Mouse (Mus musculus) midbrain, embryonic 16.5 days (tissue): ENCODE results near the gene Tsnax. TPM values are rescaled to one million over a fixed set of nuclear protein-coding genes. Genes with fewer than 3 reads are reported as not detected.

ENCODE experiments used
- ATAC-seq: fragments of 200-750 bp; cut with Nextera tagmentation; 2 replicates; pipeline ENCODE4 v1.8.0; 2017; ENCODE audit warnings: moderate TSS enrichment
- H3K27ac ChIP-seq: fragments of 300-500 bp; sonication (generic); 2 replicates; pipeline ENCODE4 v1.5.1; 2014; ENCODE audit warnings: mild to moderate bottlenecking, low read length, mixed read lengths
- H3K27me3 ChIP-seq: fragments of 300-500 bp; sonication (generic); 2 replicates; pipeline ENCODE4 v1.6.1; 2014; ENCODE audit warnings: low read depth, low read length, mixed read lengths; ENCODE audit not compliant: control insufficient read depth, insufficient read depth
- H3K36me3 ChIP-seq: fragments of 300-500 bp; sonication (generic); 2 replicates; pipeline ENCODE4 v1.6.1; 2014; ENCODE audit warnings: mild to moderate bottlenecking, low read length, moderate library complexity, mixed read lengths; ENCODE audit not compliant: control insufficient read depth, insufficient read depth
- H3K4me1 ChIP-seq: fragments of 300-500 bp; sonication (generic); 2 replicates; pipeline ENCODE4 v1.6.1; 2014; ENCODE audit warnings: mild to moderate bottlenecking, low read length, mixed read lengths; ENCODE audit not compliant: control insufficient read depth, insufficient read depth
- H3K4me2 ChIP-seq: fragments of 300-500 bp; sonication (generic); 2 replicates; pipeline ENCODE4 v1.6.1; 2014; ENCODE audit warnings: mild to moderate bottlenecking, low read length, mixed read lengths
- H3K4me3 ChIP-seq: fragments of 300-500 bp; sonication (generic); 2 replicates; pipeline ENCODE4 v1.5.1; 2014; ENCODE audit warnings: low read depth, mild to moderate bottlenecking, low read length, moderate library complexity, mixed read lengths
- H3K9ac ChIP-seq: fragments of 300-500 bp; sonication (generic); 2 replicates; pipeline ENCODE4 v1.6.1; 2014; ENCODE audit warnings: low read depth, low read length, mixed read lengths
- H3K9me3 ChIP-seq: fragments of 300-500 bp; sonication (generic); replicated peaks from 2 replicates; pipeline ENCODE4 v1.6.1; 2014; ENCODE audit warnings: mild to moderate bottlenecking, low read length, mixed read lengths; ENCODE audit not compliant: control insufficient read depth, poor library complexity, severe bottlenecking
- WGBS: fragments of 180-500 bp; shearing (Covaris S2); extraction: QIAGEN DNeasy Blood & Tissue Kit; methylation state at CpG from one replicate; pipeline ENCODE4 v1.1.7; 2014; 5-methylcytosine and 5-hydroxymethylcytosine counted together
- polyA plus RNA-seq: library from polyadenylated mRNA; unstranded; fragments of >200 nt; fragmentation: Nextera tagmentation; extraction: Ambion mirVana; gene quantifications from 2 replicates; pipeline ENCODE4 v1.2.1, GENCODE M21; 2015

Tsnax gene
- 238 and 243 TPM in 2 replicates for polyA plus RNA-seq

DNA sequence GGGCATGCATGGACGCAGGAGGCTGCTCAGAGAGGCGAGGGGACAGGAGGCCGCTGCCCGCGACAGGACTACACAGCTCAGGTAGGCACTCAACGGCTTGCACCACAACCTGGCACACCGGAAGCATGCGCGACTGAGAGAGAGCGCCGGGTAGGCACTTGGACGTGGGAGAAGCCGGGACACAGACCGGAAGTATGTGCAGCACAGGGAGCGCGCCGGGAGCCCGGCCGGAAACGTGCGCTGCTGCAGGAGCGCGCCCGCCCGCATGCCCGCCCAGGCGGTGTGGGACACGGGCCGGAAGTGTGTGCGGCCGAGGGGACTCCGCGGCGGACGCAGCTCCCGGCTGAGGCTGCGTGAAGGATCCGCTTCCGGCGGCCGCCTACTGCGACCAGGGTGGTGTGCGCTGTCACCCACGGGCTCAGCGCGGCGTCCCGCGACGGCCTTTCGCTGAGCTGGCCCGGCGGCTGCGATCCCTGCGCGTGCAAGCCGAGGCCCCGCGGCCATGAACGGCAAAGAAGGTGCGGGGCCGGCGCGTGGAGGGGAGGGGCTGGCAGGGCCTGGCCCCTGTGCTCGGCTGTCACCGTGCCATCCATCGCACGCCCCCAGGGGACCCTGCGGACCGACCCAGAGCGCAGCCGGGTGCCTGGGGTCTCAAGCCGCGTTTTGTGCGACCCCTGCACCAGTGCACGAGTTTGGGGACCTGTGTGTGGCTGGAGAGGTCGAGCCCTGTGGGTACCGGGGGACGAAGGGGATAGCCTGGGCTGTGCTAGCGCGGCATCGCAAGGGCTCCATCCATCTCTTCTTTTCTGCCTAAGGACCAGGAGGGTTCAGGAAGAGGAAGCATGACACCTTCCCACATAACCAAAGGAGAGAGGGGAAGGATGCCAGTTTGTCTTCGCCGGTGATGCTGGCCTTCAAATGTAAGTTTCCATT is at the start of gene Tsnax:
Gene Tsnax, plus strand, starts transcription at position 303 of the 933 bp plus-strand sequence.
- 3% methylated on average over 72 of the region's 84 CpGs for WGBS
- H3K4me2 ChIP-seq, result peak within 1 kb of the TSS; percentile 89

DNA sequence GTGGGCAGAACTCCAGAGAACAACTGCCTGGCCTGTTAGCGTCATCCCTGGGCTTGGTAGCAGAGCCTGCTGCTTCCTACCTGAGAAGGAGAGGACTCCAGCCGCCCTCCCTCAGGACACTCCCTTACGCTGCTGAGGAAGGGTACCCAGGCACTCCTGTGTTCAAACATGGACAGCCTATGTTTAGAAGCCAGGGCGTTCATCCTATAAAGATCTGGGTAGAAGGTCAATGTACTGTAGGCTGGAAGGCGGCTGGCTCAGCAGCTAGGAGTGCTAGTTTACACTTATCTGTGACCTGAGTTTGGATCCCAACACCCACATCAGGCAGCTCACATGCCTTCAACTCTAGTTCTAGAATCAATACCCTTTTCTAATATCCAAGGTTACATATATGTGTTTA is 49.6 kb upstream of the Tsnax start:
- no peak overlapping the region for H3K4me3 ChIP-seq

More for the DNA sequence above, at the start of gene Tsnax:
- ATAC-seq, result peak; percentile 99
- Histone ChIP-seq H3K9ac (peak within 1 kb of the TSS; percentile 98), H3K4me1 (peaks cover 3% of the 10 kb centered on the region), H3K36me3 (peaks cover 4% of the 10 kb centered on the region), H3K4me3 (peak within 1 kb of the TSS; percentile 94), H3K9me3 (no peaks in the 10 kb centered on the region), H3K27ac (peak within 1 kb of the TSS; percentile 89), H3K27me3 (0 out of 2 replicates have a peak, but pooled peaks cover 3% of the 10 kb centered on the region)

DNA sequence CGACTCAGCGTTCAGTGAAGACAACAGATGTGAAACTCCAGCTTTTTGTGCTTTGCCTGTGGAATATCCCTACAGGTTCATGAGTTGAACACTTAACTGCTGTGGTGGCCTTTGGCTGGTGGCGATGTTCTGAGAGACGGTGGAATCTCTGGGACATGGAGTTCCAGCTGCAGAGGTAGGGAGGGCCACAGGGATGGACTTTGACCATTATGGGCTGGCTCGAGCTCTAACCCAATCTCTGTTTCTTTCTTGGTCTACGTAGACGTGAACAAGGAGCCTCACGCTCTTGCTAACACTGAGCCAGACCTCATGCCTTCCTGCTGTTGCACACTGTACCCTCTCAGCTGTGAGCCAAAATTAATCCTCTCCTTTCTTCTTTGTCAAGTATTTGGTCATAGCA is 47.8 kb upstream of the Tsnax start:
- Histone ChIP-seq H3K4me3 (no peak overlapping the region), H3K4me1 (no peaks in the 10 kb centered on the region), H3K9me3 (no peaks in the 10 kb centered on the region), H3K4me2 (no peak overlapping the region), H3K27me3 (no peaks in the 10 kb centered on the region), H3K27ac (no peak overlapping the region), H3K9ac (no peak overlapping the region), H3K36me3 (no peaks in the 10 kb centered on the region)
- 93% methylated on average over 8 of the region's 8 CpGs for WGBS
- ATAC-seq, result no peak

More for the DNA sequence above, 49.6 kb upstream of the Tsnax start:
- Histone ChIP-seq H3K36me3 (no peaks in the 10 kb centered on the region), H3K4me1 (no peaks in the 10 kb centered on the region), H3K27ac (no peak overlapping the region), H3K27me3 (no peaks in the 10 kb centered on the region), H3K9me3 (no peaks in the 10 kb centered on the region), H3K9ac (no peak overlapping the region), H3K4me2 (no peak overlapping the region)
- no peak for ATAC-seq
- WGBS, result 92% methylated on average over 5 of the region's 5 CpGs

DNA sequence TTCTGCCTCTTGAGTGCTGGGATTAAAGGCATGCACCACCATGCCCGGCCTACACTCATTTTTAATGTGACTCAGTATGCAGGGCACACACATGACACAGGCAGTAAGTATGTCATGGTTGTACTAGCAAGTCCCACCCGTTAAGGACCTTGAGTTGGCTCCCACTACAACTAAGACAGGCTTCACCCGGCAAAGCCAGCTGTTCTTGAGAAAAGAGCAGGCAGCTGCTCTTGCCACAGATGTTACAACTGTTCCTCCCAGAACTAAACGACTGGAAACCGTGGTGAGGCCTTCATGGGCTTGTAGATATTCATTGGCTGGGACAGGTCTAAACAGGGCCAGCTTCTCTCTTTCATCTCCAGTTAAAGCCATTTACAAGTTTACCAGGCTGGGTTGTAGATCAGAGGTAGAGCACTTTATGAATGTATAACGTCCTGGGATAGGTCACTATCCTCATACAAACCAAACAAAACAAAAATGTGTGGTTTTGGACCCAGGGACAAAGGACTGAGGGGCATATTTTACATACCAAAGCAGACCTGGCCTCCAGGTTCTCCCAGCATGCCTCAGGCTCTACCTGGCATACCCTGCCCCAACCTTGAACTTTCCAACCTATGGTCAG is 42.4 kb upstream of the Tsnax start:
- ATAC-seq, result no peak
- Histone ChIP-seq H3K9ac (no peak overlapping the region), H3K36me3 (no peaks in the 10 kb centered on the region), H3K4me2 (no peak overlapping the region), H3K27me3 (no peaks in the 10 kb centered on the region), H3K4me3 (no peak overlapping the region), H3K4me1 (no peaks in the 10 kb centered on the region), H3K9me3 (no peaks in the 10 kb centered on the region), H3K27ac (no peak overlapping the region)
- WGBS, result 84% methylated on average over 6 of the region's 6 CpGs

DNA sequence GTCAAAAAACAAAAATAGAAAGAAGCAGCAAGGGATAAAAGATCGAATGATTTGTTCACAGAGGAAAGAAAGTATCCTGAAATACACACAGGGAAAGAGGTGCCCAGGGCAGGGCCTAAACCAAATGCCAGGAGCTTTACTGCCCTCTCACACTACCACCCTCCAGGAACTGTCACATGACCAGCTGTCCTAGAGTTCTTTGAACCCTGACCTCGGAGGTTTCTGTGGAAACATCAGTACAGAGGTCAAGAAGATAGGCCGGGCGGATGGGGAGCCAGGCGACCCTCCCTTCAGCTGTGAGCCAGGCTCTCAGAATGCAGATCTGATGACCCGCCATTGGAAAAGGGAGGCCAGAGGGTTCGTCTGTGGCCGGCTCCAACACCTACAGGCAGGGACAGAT is 39.6 kb upstream of the Tsnax start:
- H3K27ac ChIP-seq, result no peak overlapping the region
- no peak for ATAC-seq
- H3K4me3 ChIP-seq, result no peak overlapping the region
- no peaks in the 10 kb centered on the region for H3K4me1 ChIP-seq
- H3K27me3 ChIP-seq, result no peaks in the 10 kb centered on the region
- H3K36me3 ChIP-seq, result no peaks in the 10 kb centered on the region
- no peaks in the 10 kb centered on the region for H3K9me3 ChIP-seq
- H3K9ac ChIP-seq, result no peak overlapping the region
- H3K4me2 ChIP-seq, result no peak overlapping the region
- 89% methylated on average over 8 of the region's 8 CpGs for WGBS

DNA sequence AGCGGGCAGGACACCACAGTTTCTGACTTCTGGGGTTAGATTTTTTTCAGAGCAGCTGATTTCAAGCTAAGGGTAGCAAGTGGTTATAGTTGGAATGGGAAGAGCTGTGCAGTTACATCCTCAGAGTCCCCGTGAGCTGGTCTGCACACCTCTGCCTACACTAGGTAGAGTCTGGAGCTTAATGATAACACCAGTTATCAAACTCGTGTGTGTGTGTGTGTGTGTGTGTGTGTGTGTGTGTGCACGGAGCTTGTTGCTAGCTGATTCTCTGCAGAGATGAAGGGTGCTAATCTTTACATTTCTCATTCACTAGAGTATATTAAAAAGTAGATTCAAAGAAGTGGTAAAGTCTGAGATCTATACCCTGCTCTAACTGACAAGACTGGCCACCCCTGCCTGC is 38.5 kb upstream of the Tsnax start:
- H3K9me3 ChIP-seq, result no peaks in the 10 kb centered on the region
- no peak overlapping the region for H3K4me2 ChIP-seq
- no peak overlapping the region for H3K4me3 ChIP-seq
- no peak overlapping the region for H3K9ac ChIP-seq
- H3K27me3 ChIP-seq, result no peaks in the 10 kb centered on the region
- no peak overlapping the region for H3K27ac ChIP-seq
- H3K36me3 ChIP-seq, result no peaks in the 10 kb centered on the region
- no peaks in the 10 kb centered on the region for H3K4me1 ChIP-seq
- WGBS, result 69% methylated on average over 4 of the region's 4 CpGs
- no peak for ATAC-seq

DNA sequence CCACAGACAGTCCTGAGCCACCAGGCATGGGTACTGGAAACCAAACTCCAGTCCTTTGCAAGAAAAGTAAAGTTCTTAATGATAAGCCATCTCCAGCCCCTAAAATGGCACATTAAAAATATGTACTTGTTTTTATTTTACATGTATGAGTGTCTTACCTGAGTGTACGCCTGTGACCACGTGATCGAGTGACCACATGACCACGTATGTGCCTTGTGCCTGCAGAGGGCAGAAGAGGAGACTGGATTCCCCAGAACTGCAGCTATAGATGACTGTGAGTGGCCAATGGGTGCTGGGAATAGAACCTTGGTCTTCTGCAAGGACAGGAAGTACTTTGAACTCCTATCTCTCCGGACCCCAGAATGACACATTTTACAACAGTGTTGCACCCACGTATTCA is 36.6 kb upstream of the Tsnax start:
- H3K4me3 ChIP-seq, result no peak overlapping the region
- H3K4me2 ChIP-seq, result no peak overlapping the region
- H3K27me3 ChIP-seq, result no peaks in the 10 kb centered on the region
- no peaks in the 10 kb centered on the region for H3K4me1 ChIP-seq
- 93% methylated on average over 6 of the region's 6 CpGs for WGBS
- no peaks in the 10 kb centered on the region for H3K36me3 ChIP-seq
- H3K27ac ChIP-seq, result no peak overlapping the region
- H3K9me3 ChIP-seq, result no peaks in the 10 kb centered on the region
- no peak for ATAC-seq
- no peak overlapping the region for H3K9ac ChIP-seq

DNA sequence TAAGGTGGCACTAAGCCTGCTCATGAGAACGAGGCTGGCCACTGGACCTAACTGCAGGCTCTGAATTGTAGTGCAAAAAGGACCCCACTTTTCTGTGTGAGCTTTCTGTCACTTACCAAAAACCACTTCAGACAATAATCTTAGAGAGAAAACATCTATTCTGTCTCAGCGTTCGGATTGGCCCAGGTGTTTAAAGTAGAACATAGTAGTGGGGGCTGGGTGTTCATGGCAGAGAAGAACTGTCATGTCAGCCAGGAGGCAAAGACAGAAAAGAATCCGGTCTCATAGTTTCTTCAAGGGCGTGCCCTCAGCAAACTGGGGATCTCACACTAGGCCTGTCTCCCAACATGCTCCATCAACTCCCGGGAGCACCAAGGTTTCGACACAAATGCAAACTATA is 34.8 kb upstream of the Tsnax start:
- Histone ChIP-seq H3K36me3 (no peaks in the 10 kb centered on the region), H3K9ac (no peak overlapping the region), H3K27me3 (no peaks in the 10 kb centered on the region), H3K9me3 (no peaks in the 10 kb centered on the region), H3K4me3 (no peak overlapping the region), H3K27ac (no peak overlapping the region), H3K4me2 (no peak overlapping the region), H3K4me1 (no peaks in the 10 kb centered on the region)
- ATAC-seq, result no peak
- WGBS, result 85% methylated on average over 7 of the region's 7 CpGs

DNA sequence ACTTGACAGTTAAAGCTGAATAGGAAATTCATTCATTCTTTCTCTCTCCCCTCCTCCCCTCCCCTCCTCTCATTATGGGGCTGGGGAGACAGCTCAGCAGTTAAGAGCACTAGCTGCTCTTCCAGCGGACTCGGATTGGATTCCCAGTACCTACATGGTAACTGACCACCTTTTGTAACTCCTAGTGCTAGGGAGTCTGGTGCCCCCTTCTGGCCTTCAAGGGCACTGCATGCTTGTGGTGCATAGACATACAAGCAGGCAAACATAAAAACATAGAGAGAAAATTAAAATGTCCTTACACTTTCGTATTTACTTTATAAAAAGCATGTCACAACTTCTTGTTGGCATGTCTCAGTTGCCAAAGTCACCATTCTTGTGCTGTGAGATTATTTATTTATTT is 32.8 kb upstream of the Tsnax start:
- H3K4me3 ChIP-seq, result no peak overlapping the region
- no peak for ATAC-seq
- no peaks in the 10 kb centered on the region for H3K9me3 ChIP-seq
- H3K27me3 ChIP-seq, result no peaks in the 10 kb centered on the region
- H3K27ac ChIP-seq, result no peak overlapping the region
- H3K9ac ChIP-seq, result no peak overlapping the region
- no peak overlapping the region for H3K4me2 ChIP-seq
- no peaks in the 10 kb centered on the region for H3K36me3 ChIP-seq
- no peaks in the 10 kb centered on the region for H3K4me1 ChIP-seq
- WGBS, result 95% methylated on average over 3 of the region's 3 CpGs
